Mouse (Mus musculus) embryo, embryonic 10.5 days (tissue): ENCODE results near the gene Pdss2.
A peak's percentile ranks its signal among the peaks of the same experiment; 100 is the strongest.
"Not testable (repeated sequence)": the region's sequence is repeated elsewhere in the genome, so short reads cannot be mapped to it uniquely, and the experiment has no call there.

Experiments used
- DNase-seq: peaks from one replicate; pipeline ENCODE4 v3.0.0-alpha.2; 2015; ENCODE audit warnings: low spot score

Gene Pdss2

GRCm38 (mm10) chr10:43376749-43377148 lies 155.5 kb downstream of the Pdss2 start:
- DNase-seq = no peak

- peak; percentile 81 for DNase-seq
Observed at GRCm38 (mm10) chr10:43378279-43378678, 157.0 kb downstream of the Pdss2 start.

- no peak for DNase-seq
Observed at GRCm38 (mm10) chr10:43378732-43379644, 157.7 kb downstream of the Pdss2 start.

GRCm38 (mm10) chr10:43382660-43383059 lies 161.4 kb downstream of the Pdss2 start:
- no peak for DNase-seq

- no peak for DNase-seq
Observed at GRCm38 (mm10) chr10:43384623-43385022, 163.3 kb downstream of the Pdss2 start.

GRCm38 (mm10) chr10:43392921-43393320 lies 171.6 kb downstream of the Pdss2 start:
- DNase-seq = no peak

GRCm38 (mm10) chr10:43393818-43394217 lies 172.5 kb downstream of the Pdss2 start:
- no peak for DNase-seq

- DNase-seq = no peak
Observed at GRCm38 (mm10) chr10:43395824-43396223, 174.5 kb downstream of the Pdss2 start.

GRCm38 (mm10) chr10:43399596-43400316 lies 178.5 kb downstream of the Pdss2 start:
- DNase-seq = no peak

GRCm38 (mm10) chr10:43406107-43406506 lies 184.8 kb downstream of the Pdss2 start:
- DNase-seq = no peak

- no peak for DNase-seq
Observed at GRCm38 (mm10) chr10:43406885-43407284, 185.6 kb downstream of the Pdss2 start.

GRCm38 (mm10) chr10:43409506-43410230 lies 188.4 kb downstream of the Pdss2 start:
- DNase-seq = no peak

GRCm38 (mm10) chr10:43411164-43411563 lies 189.9 kb downstream of the Pdss2 start:
- DNase-seq = not testable (repeated sequence)

GRCm38 (mm10) chr10:43417346-43417745 lies 196.1 kb downstream of the Pdss2 start:
- no peak for DNase-seq

GRCm38 (mm10) chr10:43420660-43421413 lies 199.6 kb downstream of the Pdss2 start:
- DNase-seq = peak; percentile 31

- no peak for DNase-seq
Observed at GRCm38 (mm10) chr10:43422061-43422770, 200.9 kb downstream of the Pdss2 start.

- DNase-seq = no peak
Observed at GRCm38 (mm10) chr10:43424545-43424944, 203.3 kb downstream of the Pdss2 start.

- no peak for DNase-seq
Observed at GRCm38 (mm10) chr10:43430606-43431005, 209.3 kb downstream of the Pdss2 start.

GRCm38 (mm10) chr10:43434326-43434725 lies 213.0 kb downstream of the Pdss2 start:
- no peak for DNase-seq

- no peak for DNase-seq
Observed at GRCm38 (mm10) chr10:43435757-43436156, 214.5 kb downstream of the Pdss2 start.

- peak; percentile 78 for DNase-seq
Observed at GRCm38 (mm10) chr10:43439492-43439941, 218.2 kb downstream of the Pdss2 start.
